Mouse (Mus musculus) megakaryocyte, embryonic 14.5 days (primary cell): Measurements from ENCODE around the gene Gm20388.

Experiments
- FLI1 ChIP-seq: IDR thresholded peaks from 2 replicates; pipeline ENCODE4 v1.6.1; 2012; ENCODE audit warnings: low read length, inconsistent platforms, mixed read lengths
- GATA1 ChIP-seq: IDR thresholded peaks from 3 replicates; pipeline ENCODE4 v1.6.1; 2012; ENCODE audit warnings: mixed read lengths, low read length, inconsistent platforms, borderline replicate concordance

DNA sequence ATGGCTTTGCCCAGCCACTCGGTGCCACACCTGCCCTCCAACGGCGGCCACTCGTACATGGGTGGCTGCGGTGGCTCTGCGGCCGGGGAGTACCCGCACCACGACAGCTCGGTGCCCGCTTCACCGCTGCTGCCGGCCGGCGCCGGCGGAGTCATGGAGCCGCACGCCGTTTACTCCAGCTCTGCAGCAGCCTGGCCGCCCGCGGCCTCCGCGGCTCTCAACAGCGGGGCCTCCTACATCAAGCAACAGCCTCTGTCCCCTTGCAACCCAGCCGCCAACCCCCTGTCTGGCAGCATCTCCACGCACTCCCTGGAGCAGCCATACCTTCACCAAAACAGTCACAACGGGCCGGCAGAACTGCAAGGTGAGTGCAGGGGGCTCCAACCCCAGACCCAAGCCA lies 1174.4 kb downstream of the Gm20388 start:
- no peak for TF ChIP-seq GATA1
- no peak for TF ChIP-seq FLI1
